Mouse (Mus musculus): Measurements from ENCODE around the gene Gm4756. TPM values are rescaled to one million over a fixed set of nuclear protein-coding genes. Genes with fewer than 3 reads are reported as not detected.
"Not testable (repeated sequence)": the region's sequence is repeated elsewhere in the genome, so short reads cannot be mapped to it uniquely, and the experiment has no call there.

The Gm4756 gene
- total RNA-seq, 2 experiments from 2014 or later = not detected

DNA sequence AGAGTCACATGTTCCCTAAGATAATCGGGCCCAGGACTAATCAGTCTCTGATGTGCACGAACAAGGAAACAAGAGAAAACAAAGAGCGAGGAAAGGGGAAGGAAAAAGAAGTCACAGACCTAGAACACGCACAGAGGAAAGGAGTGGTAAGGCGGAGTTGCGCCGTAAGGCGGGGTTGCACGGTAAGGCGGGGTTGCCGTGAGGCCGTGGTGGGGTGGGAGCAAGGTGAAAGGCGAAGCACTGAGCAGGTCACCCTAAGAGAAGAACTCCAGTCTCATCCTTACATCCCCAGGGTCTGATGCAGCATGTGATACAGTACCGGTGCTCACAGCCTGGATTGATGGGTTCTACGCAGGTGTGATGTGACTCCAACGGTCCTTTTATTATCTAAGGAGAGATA, 6.3 kb upstream of the Gm4756 start:
- DNase-seq (ENCODE audit: low spot score in 2 of 2) = no peak

DNA sequence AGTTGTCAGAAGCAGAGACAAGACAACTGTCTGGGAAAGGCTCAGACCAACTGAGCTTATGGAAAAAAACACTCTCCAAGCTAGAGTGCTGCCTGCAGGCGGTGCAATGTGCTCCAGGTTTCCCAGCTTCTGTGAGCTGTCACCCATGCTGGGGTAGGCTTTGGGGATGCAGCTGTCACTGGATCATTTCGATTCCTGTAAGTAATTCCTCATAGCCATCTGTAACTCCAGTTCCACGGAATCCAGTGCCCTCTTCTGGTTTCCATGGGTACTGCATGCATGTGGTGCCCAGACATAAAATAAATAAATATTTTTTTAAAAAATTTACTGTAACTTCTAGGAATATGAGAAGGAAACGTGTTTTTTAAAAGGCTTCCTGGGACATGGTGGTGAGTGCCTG, 5.2 kb upstream of the Gm4756 start:
- DNase-seq (ENCODE audit: low spot score in 2 of 2) = peak; percentile 53 to 78

DNA sequence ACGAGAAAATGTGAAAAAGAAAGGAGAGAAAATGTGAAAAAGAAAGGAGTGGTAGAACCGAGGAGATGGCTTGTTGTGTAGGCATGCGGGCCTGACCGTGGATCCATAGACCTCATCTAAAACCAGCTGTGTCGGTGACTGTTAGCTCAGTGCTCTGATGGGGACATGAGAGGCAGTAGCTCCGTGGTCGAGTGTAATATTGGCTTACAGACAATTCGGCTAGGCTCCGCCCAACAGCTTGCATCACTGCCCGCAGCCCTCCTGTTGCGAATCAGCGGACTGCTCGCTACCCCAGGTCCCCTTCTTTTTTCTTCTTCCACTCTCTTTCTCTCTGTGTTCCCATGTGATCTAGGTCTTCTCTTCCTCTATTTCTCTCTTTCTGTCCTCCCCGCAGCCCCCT, 540 bp downstream of the Gm4756 start:
- no peak for DNase-seq (ENCODE audit: low spot score in 2 of 2)

DNA sequence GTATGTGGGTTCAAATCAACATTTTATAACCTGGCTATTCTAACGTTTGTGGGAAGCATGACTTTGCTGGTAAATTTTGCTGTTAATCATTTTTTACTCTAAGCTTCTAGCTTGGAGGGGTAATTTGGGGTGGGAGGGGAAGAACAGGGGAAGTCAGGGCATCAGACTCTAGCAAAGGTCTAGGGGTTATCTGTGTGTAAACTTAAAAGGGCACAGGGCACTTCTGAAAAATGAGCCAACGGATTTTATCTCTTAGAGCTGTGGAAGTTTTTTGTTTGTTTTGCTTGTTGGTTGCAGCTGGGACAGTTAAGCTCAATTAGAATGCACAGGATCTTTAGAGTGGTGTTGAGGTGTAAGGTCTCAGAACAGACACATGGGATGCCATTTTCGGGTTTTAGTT, 11.4 kb downstream of the Gm4756 start:
- DNase-seq (ENCODE audit: low spot score in 2 of 2) = no peak

DNA sequence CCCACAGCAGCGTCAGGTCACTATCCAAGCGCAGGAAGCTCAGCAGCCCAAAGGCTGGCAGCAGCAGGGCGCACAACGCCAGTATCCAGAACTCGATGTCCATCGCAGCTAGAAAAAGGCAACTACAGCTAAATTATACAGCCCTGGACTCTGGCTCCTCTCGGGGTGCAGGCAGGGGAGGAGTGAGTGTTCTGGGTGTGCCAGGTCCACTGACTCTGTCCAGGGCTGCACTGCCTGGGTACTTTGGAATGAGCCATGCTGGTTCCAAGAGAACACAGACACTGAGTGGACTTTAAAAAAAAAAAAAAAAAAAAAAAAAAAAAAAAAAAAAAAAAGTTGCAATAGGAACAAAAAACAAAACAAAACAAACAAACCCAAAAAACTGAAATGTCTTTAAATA, 20.7 kb downstream of the Gm4756 start:
- no peak for DNase-seq (ENCODE audit: low spot score in 2 of 2)

DNA sequence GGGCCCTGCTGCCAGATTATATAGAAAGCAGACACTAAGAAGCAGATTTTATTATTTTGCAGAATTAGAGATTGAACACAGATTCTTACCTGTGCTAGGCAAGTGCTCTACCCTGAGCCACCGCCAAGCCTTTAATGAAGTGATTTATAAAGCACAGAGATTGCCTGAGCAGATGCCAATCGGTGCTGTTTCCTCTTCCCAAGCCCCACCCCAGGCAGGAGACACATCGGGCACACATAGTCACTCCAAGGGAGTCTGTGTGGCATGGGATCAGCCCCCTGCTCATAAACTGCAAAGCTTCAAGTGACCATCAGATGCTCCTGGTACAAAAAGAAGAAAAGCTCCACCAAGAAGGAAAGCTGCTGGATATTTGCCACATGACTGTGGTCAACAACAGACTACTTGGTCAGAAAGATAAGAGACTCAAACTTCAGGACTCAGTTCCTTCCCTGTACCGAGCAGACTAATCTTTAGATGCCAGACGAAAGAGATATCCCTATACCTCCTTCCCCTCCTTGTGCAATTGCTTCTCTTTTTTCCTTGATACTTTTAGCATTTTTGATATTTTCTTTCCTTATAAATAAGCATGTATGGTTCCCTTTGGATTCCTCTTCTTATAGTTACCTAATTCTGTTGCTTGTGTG, 26.5 kb downstream of the Gm4756 start:
- DNase-seq (ENCODE audit: low spot score in 2 of 2) = no peak

DNA sequence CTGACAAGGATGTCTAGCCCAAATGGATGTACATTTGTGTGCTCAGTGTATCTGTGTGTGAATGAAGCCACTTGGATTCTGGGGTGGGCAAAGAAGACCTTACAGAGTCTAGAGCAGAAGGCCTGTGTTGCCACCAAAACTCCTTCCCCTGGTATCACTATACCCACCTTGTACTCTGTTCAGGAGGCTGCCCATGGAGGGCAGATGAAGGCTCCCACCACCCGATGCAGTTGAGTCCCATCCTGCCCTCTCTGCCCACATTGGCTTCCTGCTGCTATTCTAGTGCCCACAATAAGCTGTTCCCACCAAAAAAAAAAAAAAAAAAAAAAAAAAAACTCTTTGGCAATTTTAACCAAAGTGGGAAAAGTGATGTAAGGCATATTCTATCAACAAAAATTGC, 28.0 kb downstream of the Gm4756 start:
- no peak for DNase-seq (ENCODE audit: low spot score in 2 of 2)

DNA sequence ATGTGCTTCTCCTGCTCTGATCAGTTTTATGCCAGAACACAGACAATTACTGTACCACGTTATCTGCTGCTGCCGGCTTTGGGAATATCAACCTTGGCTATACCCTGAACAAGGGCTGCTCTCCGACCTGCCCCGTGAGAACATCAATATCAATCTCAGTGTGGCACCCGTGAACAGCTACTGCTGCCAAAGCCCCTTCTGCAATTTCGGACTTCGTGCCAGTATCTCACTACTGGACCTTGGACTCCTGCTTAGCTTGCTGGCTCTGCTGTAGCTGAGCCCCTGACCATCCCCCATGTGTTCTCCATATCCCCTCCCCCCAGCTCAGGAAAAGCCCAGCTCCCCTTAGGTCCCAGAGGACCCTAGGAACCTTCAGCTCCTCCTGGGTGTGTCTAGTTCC, 28.6 kb downstream of the Gm4756 start:
- DNase-seq (ENCODE audit: low spot score in 2 of 2) = no peak

DNA sequence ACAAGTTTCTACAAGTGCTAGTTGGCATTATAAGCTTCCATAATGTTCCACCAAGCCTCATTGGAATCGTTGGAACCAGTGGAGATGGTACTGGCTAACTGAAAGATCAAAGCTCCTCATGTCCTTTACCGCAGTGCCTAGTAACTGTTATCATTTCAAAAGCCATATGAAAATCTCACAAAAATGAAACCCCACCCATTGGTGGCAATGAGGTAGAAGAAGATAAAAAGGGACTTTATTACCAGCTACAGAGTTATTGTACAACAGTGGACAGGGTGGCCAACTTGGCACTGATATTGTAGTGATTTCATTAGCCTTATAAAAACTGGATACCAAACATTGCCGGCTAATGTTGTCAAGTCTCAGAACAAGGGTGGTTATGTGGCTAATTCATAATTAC, 37.4 kb downstream of the Gm4756 start:
- no peak for DNase-seq (ENCODE audit: low spot score in 2 of 2)

DNA sequence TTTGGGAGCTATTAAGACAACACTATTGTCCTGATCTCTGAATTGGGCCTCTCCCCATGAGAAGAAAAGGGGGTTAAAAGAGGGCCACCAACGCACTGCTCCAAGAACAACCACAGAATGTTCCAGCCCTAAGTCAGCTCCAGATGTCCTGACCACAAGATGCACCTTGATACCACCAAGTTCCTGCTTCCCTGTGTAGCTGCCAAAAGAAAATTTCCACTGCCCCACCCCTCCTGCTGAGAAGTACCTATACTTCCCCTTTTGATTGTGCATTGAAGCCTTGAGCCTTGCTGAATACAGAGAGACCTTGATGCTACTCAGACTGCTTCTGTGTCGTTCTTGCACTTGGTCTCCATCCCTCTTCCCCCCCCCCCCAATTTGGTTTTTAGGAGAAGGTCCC, 50.7 kb downstream of the Gm4756 start:
- not testable (repeated sequence) for DNase-seq (ENCODE audit: low spot score in 2 of 2)

DNA sequence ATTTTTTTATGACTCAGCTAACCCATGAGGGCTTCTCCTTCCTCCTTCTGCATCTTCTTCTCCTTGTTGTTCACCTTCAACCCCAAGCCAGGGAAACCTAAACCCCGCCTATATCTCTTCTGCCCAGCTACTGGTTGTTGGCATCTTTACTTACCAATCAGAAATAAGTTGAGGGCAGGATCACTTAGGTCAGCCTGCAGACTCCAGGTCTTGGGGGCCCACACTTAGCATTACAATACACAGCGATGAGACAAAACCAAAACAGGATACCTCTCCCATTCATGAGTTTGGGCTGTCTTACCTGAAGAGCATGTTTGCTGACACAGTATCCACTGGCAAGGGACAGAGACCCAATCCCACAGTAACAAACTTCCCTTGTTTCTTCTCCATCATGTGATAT, 55.5 kb downstream of the Gm4756 start:
- DNase-seq (ENCODE audit: low spot score in 2 of 2) = no peak

DNA sequence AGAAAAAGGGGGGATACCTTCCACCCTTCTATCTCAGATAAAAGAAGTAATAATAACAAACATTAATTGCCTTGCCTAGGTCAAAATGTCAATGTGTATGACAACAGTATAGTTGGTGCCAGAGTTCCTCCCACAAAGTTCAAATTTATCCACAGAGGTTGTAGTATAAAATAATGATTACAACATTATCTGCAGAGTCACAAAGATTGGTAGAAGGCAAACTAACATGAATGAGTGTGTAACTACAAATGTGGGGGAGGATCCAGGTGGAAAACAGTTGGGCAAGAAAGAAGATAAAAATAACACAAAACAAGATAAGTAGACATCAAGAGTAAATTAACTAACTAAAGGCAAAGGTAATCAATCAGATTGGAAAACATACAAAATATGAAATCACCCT, 56.5 kb downstream of the Gm4756 start:
- DNase-seq (ENCODE audit: low spot score in 2 of 2) = no peak

DNA sequence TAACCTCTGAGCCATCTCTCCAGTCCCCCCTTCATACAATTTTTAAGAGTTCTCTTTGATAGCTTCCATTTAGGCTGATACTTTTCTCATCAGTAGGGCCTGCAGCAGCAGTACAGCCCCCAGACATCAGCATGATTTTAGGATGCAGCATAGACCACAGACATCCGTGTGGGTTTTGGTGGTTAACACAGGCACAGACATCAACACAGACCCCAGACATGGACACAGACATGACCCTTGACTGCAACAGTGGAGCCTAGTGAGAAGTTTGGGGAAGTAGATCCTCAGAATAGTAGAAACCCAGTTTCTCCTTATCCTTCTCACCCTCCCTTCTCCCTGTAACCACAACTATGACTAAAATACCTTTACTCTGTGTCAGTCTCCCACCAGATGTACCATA, 64.1 kb downstream of the Gm4756 start:
- no peak for DNase-seq (ENCODE audit: low spot score in 2 of 2)

DNA sequence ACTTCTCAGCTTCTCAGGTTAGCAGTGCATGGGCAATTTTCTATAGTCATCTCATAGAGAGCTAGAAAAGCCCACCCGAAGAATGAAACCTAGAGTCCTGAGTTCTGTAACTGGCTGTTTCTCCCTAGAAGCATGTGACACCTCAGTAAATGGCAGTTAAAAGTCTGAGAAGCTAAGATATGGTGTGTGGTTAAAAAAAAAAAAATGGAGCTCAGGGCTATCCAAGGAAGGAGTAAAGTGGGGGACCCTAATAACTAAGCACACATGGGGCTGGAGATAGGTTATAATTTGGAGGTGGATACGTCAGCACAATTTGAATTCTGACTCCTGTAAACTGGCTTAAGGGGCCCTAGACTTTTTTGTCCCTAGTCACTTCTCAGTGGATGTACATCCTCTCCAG, 66.4 kb downstream of the Gm4756 start:
- no peak for DNase-seq (ENCODE audit: low spot score in 2 of 2)

DNA sequence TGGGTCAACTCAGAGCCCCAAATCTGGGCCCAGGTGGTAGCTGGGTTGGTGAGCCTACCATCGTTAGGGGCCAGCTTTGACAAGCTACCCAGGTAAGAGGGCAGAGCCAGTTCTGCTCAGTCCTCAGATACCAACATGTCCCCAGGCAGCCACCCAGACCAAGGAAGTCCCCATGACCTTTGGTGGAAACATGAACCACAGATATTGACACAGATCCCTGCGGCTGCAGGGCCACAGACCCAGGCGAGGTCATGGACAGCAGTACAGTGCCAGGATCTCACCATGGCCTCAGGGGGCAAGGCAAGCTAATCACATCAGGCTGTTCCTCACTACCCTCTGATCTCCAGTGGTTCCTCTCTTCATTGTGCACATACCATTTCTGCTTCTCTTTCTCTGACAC, 67.4 kb downstream of the Gm4756 start:
- no peak for DNase-seq (ENCODE audit: low spot score in 2 of 2)

DNA sequence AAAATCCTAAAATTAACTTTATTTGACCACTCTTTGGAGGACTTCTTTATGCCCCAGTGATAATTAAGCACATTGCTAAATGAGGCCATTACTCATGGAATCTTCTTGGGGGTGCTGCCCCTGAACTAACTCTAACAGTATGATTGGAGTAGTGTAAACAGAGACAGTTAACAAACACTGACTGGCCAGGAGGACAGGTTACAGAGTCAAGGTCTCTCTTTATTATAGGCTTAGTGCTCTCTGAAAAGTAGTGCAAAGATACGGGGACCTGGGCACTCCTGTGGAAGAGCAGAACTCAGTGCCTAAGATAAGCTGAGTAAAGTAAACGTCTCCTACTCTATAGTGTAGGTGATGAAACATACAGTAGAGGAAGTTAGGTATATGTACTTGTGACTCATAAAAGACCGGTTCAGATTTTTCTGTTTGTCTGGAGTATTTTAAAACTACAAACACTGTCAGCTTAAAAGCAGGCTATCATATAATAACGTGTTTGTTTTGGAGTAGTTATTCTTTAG, 85.1 kb downstream of the Gm4756 start:
- DNase-seq (ENCODE audit: low spot score in 2 of 2) = no peak

DNA sequence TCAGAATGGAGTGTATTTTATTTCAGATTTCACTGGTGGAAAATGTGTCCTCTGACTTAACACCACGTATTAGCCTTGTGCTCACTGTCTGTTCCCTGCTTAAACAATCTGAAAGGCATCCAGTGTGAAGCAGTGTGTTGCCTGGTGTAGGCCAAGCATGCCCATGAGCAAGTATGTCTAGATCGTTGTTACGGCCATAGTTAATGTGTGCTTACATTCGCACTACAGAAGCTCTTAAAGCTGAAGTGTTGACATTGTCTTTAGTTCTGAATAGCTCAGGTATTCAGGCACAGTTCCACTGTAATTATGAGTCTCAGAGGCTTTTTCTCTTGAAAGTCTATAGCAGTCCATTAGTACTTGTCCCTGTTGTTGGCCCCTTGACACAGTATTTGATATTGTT, 95.1 kb downstream of the Gm4756 start:
- DNase-seq (ENCODE audit: low spot score in 2 of 2) = no peak

DNA sequence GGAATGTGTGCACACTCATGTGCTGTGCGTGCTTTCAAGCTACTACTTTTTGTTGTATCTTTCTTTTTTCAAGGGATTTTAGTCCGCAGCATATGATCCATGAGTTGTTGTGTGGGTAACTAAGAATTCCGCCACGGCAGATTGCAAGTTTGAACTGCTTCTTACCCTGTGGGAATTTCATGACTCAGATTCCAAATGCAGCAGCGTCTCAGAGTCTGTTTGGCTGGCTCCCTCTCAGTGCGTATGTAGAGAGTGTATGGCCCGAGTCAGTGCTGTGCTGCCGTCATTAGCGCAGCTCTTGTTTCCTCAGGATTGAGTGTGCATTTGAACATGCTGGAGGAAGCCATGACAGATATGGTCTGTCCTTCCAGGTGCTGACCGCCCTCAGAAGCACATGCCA, 110.9 kb downstream of the Gm4756 start:
- DNase-seq (ENCODE audit: low spot score in 2 of 2) = peak; percentile 21 to 53

DNA sequence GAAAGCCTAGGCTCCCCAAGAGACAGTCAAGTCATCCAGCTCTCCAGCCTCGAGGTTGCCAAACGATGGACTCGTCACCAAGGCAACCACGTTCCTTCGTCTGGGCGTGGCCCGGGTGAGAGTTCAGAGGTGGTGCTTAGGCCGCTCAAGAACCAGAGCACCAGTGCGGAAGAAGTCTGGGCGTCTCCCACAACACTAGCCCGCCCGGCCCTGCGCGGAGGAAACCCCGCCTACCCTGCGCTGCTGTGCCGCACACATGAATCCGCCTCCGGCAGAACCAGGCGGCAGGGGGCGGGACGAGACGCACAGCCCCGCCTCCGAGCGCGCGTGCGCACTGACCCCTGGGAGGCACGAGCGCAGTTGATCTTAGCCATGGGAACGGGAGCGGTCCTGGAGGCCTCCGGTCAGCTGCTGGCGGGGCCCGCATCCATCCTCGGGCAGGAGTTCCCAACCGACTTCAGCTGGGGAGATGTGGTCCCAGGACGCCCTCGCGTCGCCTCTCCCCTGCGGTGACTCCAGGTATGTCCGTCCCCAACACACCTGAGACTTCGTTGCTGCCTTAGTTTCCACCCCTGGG, 113.4 kb downstream of the Gm4756 start, which contains the start of gene Pcnx4:
Gene Pcnx4 (plus strand): TSS at position 363 of the 577 bp plus-strand sequence.
- peak; percentile 95 to 97 for DNase-seq (ENCODE audit: low spot score in 2 of 2)

DNA sequence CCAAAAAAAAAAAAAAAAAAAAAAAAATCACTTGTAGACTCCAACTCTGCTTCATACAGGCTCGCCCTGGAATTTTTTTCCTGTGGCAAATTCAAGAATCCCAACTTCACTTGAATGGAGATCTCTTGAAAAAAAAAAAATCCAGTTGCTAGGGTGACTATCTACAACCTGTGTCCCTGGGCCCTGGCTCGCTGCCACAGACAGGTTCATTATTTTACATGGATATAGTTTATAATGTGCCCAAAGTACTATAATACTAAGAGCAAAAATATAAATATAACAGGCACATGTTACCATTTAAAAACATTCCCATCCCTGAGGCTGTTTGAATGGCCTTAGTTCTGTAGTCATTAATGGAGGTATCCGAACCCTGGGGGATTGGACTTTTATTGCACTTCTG, 113.9 kb downstream of the Gm4756 start:
- DNase-seq (ENCODE audit: low spot score in 2 of 2) = no peak

DNA sequence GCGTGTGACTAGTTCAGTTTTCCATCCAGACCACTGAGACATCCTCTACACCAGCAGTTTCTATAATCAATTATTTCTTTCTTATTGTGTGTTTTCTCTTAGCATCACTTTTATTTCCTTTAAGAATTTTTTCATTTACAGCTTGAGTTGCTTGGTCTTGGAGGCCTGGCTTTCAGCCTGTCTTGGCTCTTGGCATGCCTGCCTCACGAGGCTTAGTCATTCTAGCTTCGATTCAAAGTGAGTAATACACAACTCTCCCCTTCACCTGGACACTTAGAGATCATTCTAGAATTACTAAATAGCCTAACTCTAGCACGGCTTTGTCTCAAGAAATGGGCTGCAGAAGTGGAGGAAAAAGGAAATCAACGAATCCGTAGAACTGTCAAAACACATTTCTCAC, 115.5 kb downstream of the Gm4756 start:
- no peak for DNase-seq (ENCODE audit: low spot score in 2 of 2)

DNA sequence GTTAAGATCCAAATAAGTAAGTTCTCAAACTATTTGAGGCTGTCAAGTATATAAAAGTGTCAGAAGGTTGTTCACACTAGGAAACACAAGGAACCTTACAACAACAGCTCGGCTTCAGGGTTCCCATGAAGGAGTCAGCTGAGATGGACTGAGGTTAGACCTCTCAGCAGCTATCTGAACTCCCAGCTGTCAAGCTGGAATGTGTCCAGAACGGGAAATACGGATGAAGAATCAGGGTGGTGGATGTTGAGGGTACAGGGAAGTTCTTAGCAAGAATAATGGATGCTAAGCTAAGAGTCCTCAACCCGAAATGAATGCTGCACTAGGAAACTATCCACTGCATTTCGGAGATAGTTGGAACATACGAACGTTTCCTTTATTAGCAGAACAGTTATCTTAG, 117.2 kb downstream of the Gm4756 start:
- DNase-seq (ENCODE audit: low spot score in 2 of 2) = no peak

All from left cerebral cortex, adult 18-20 months (tissue).